In the genomic region with DNA sequence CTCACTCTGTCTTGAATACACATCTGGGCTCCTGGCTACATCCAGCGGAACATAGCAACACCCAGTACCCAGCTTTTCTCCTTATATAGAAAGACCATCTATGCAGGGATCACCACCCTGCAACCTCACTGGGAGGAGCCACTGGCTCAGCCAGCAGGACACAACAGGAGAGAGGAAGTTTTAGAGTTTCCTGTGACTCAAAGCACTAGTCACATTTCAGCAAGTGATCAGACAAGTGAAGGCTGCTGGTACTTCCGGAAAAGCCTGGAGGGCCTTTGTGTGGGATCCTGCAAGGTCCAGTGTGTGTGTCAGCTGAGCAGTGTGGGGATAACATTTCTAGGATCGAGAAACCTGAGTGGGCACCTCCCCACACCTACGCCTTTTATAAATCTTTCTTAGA, we compare ENCODE assay signal across 8 mouse cellular contexts. TPM values are rescaled to one million over a fixed set of nuclear protein-coding genes. Genes with fewer than 3 reads are reported as not detected.
A peak's percentile ranks its signal among the peaks of the same experiment; 100 is the strongest.
DNase-seq lines count a peak whose midpoint lies in the region; ATAC-seq lines count a peak whose summit lies in the region.

No protein-coding gene starts in this region.

- H3K4me3 ChIP-seq in kidney, embryonic 15.5 days (replicated peaks) = no peak overlapping the region

- peak; percentile 53 for ATAC-seq in kidney, embryonic 15.5 days (replicated peaks; ENCODE audit: low FRiP score)
- ATAC-seq in megakaryocyte, adult 5-6 weeks (ENCODE audit: poor library complexity, severe bottlenecking) = peak; percentile 61

- peaks cover 60% of the 10 kb centered on the region for H3K4me1 ChIP-seq in kidney, embryonic 15.5 days

- H3K36me3 ChIP-seq in kidney, embryonic 15.5 days = no peaks in the 10 kb centered on the region

- no peaks in the 10 kb centered on the region for H3K9me3 ChIP-seq in kidney, embryonic 15.5 days (replicated peaks)

- peak overlapping the region; percentile 75 for H3K27ac ChIP-seq in kidney, embryonic 15.5 days

- no peaks in the 10 kb centered on the region for H3K27me3 ChIP-seq in kidney, embryonic 15.5 days

- 40% methylated on average over 4 of the region's 4 CpGs for WGBS in kidney, embryonic 15.5 days

- DNase-seq in spleen, postnatal 36 days (ENCODE audit: low spot score in 2 of 2) = peak; percentile 54 to 56
- DNase-seq in spleen, adult 12 weeks (ENCODE audit: low spot score) = no peak
- peak; percentile 99 for DNase-seq in heart, adult 11 months
- no peak for DNase-seq in embryo, embryonic 11 days
- no peak for DNase-seq in right cerebral cortex, postnatal 10 days (ENCODE audit: low spot score in 2 of 2)
- DNase-seq in left cerebral cortex, adult 9 months (ENCODE audit: low spot score in 2 of 2) = no peak

- no peak overlapping the region for H3K4me2 ChIP-seq in kidney, embryonic 15.5 days

- H3K9ac ChIP-seq in kidney, embryonic 15.5 days = no peak overlapping the region

RNA-seq across cellular contexts. Expression of gene Tubd1, which starts 32.4 kb away (rescaled TPM):
- polyA plus RNA-seq in kidney, embryonic 15.5 days (2015; fragmentation: Nextera tagmentation; extraction: Ambion mirVana) = 10.3 and 10.5 TPM in 2 replicates
- 7.8 and 9.6 TPM in 2 replicates for total RNA-seq in megakaryocyte, adult 5-6 weeks (2015)
- total RNA-seq in megakaryocyte, adult 5-6 weeks (2017) = 5.4 and 5.5 TPM in 2 replicates

RNA-seq across cellular contexts. Expression of gene Rps6kb1, which starts 32.6 kb away (rescaled TPM):
- 60.9 and 70.7 TPM in 2 replicates for polyA plus RNA-seq in kidney, embryonic 15.5 days (2015; fragmentation: Nextera tagmentation; extraction: Ambion mirVana)
- 30.4 and 38.4 TPM in 2 replicates for total RNA-seq in megakaryocyte, adult 5-6 weeks (2015)
- 29.9 and 35.4 TPM in 2 replicates for total RNA-seq in megakaryocyte, adult 5-6 weeks (2017)

Comparison
In these comparisons a context has a peak if more than half of its experiments do, and no peak if none do; other contexts are left out.
1. DNase-seq: peak in spleen, postnatal 36 days (2 of 2) and heart, adult 11 months (single experiment); none in spleen, adult 12 weeks (single experiment), embryo, embryonic 11 days (single experiment), right cerebral cortex, postnatal 10 days (0 of 2) and left cerebral cortex, adult 9 months (0 of 2).